Mouse (Mus musculus): ENCODE results near the gene Fam161a.

GRCm38 (mm10) chr11:23078541-23078940 is 71.2 kb downstream of the Fam161a start:
- TF ChIP-seq POLR2A (IDR thresholded peaks at IDR 0.05; ENCODE audit: extremely low read depth, insufficient read depth, low read length) (no peak), CTCF (IDR thresholded peaks at IDR 0.05; ENCODE audit: extremely low read depth, insufficient read depth, low read length) (no peak)

Data from cortical plate, adult 2 months (tissue).